Mouse (Mus musculus): ENCODE data around the gene Lrrk1. TPM values are rescaled to one million over a fixed set of nuclear protein-coding genes. Genes with fewer than 3 reads are reported as not detected.

The Lrrk1 gene
- polyA plus RNA-seq, 1 experiment from 2014 or later: 1.0 TPM

DNA sequence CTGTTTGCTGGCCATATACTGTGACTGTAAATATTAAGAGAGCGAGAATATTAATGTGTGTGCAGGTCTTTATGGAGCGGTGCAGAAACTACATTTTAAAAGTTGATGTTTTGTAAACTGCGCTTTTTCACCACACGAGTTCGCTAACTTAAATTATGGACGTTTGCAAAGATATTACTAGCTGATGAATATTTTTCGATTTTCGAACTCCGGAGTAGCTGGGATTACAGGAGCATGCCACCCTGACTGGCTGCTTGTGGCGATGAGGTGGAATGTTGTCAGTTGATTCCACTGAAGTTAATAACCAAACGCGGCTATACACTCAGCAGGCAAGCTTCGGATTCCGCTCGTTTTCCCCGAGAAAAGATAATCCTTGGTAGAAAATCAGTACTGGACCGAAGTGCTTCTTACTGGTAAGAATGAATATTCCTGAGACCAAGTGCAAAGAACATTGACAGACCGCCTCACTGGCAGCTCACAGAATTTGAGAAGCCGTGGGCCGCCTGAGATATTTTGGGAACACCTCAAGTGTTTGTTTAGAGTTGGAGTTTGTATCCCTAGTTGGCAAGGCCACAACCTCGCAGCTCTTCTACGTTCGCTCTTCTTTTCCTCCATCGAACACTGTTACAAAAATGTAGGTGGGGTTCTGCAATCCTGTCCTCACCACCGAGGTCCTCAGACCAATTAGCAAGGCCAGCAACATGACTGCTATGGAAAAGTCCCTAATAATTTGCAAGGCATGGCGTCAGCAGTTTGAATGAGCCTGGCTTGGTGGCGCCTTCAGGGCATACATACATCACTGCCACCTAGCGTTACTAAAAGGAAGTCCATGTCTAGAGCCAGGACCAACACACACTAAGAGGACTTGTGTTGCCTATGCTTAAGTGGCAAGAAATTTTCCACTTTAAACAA lies 727 bp upstream of the Lrrk1 start:
- H3K27me3 ChIP-seq (ENCODE audit: control insufficient read depth, insufficient read depth, low read length): peaks cover 6% of the 10 kb centered on the region
- peak; percentile 86; the same call in 1 of the 2 replicates for ATAC-seq (ENCODE audit: low read depth)
- WGBS: 16% methylated on average over 28 of the region's 28 CpGs

GRCm38 (mm10) chr7:66387419-66387812 lies 734 bp downstream of the Lrrk1 start:
- Histone ChIP-seq H3K4me1 (ENCODE audit: control insufficient read depth, insufficient read depth, low read length) (0 out of 2 replicates have a peak, but pooled peaks cover 8% of the 10 kb centered on the region), H3K9ac (replicated peaks; ENCODE audit: low read depth, low read length) (peak overlapping the region; percentile 56; the same call in 1 of the 2 replicates), H3K27ac (ENCODE audit: low read depth, low read length) (no peak overlapping the region), H3K4me3 (ENCODE audit: low read depth, low read length) (peak overlapping the region; percentile 42), H3K9me3 (ENCODE audit: control insufficient read depth, low read length) (no peaks in the 10 kb centered on the region), H3K4me2 (ENCODE audit: low read depth, low read length) (peak overlapping the region; percentile 96), H3K27me3 (ENCODE audit: control insufficient read depth, insufficient read depth, low read length) (peaks cover 6% of the 10 kb centered on the region), H3K36me3 (ENCODE audit: control insufficient read depth, insufficient read depth, low read length) (no peaks in the 10 kb centered on the region)
- ATAC-seq (ENCODE audit: low read depth): peak; percentile 37; the same call in 1 of the 2 replicates
- 0% methylated on average over 13 of the region's 13 CpGs for WGBS

More for the DNA sequence above, 727 bp upstream of the Lrrk1 start:
- H3K4me2 ChIP-seq (ENCODE audit: low read depth, low read length): peak overlapping the region; percentile 96
- H3K9me3 ChIP-seq (ENCODE audit: control insufficient read depth, low read length): no peaks in the 10 kb centered on the region
- H3K4me1 ChIP-seq (ENCODE audit: control insufficient read depth, insufficient read depth, low read length): 0 out of 2 replicates have a peak, but pooled peaks cover 8% of the 10 kb centered on the region
- H3K36me3 ChIP-seq (ENCODE audit: control insufficient read depth, insufficient read depth, low read length): no peaks in the 10 kb centered on the region
- H3K9ac ChIP-seq (replicated peaks; ENCODE audit: low read depth, low read length): peak overlapping the region; percentile 56
- H3K27ac ChIP-seq (ENCODE audit: low read depth, low read length): no peak overlapping the region
- H3K4me3 ChIP-seq (ENCODE audit: low read depth, low read length): peak overlapping the region; percentile 42

- no peak overlapping the region for H3K4me2 ChIP-seq (ENCODE audit: low read depth, low read length)
- no peak for ATAC-seq (ENCODE audit: low read depth)
- H3K9me3 ChIP-seq (ENCODE audit: control insufficient read depth, low read length): no peaks in the 10 kb centered on the region
- no peak overlapping the region for H3K27ac ChIP-seq (ENCODE audit: low read depth, low read length)
- H3K4me1 ChIP-seq (ENCODE audit: control insufficient read depth, insufficient read depth, low read length): 0 out of 2 replicates have a peak, but pooled peaks cover 8% of the 10 kb centered on the region
- no peak overlapping the region for H3K9ac ChIP-seq (replicated peaks; ENCODE audit: low read depth, low read length)
- H3K27me3 ChIP-seq (ENCODE audit: control insufficient read depth, insufficient read depth, low read length): peaks cover 6% of the 10 kb centered on the region
- 96% methylated on average over 6 of the region's 6 CpGs for WGBS
- no peaks in the 10 kb centered on the region for H3K36me3 ChIP-seq (ENCODE audit: control insufficient read depth, insufficient read depth, low read length)
- no peak overlapping the region for H3K4me3 ChIP-seq (ENCODE audit: low read depth, low read length)
These were observed 1.7 kb downstream of the Lrrk1 start for GRCm38 (mm10) chr7:66386411-66386810.

DNA sequence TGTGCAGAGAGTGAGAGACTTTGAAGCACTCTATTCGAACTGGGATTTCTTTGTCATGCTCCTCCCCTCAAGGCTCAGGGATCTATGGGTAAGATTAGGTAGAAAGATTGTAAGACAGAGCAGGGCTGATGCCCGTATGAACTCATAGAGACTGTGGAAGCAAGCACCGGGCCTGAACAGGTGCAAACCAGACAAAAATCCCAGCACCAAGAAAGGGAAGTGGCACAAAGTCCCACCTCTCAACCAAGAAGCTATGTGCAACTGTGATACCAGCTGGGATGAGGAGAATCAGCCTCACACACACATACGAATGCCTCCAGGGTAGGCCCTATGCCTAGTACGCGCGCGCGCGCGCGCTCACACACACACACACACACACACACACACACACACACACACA lies 2.3 kb downstream of the Lrrk1 start:
- H3K4me1 ChIP-seq (ENCODE audit: control insufficient read depth, insufficient read depth, low read length): 0 out of 2 replicates have a peak, but pooled peaks cover 8% of the 10 kb centered on the region
- no peaks in the 10 kb centered on the region for H3K36me3 ChIP-seq (ENCODE audit: control insufficient read depth, insufficient read depth, low read length)
- no peak overlapping the region for H3K9ac ChIP-seq (replicated peaks; ENCODE audit: low read depth, low read length)
- peaks cover 6% of the 10 kb centered on the region for H3K27me3 ChIP-seq (ENCODE audit: control insufficient read depth, insufficient read depth, low read length)
- 95% methylated on average over 12 of the region's 12 CpGs for WGBS
- H3K4me2 ChIP-seq (ENCODE audit: low read depth, low read length): no peak overlapping the region
- H3K4me3 ChIP-seq (ENCODE audit: low read depth, low read length): no peak overlapping the region
- no peak for ATAC-seq (ENCODE audit: low read depth)
- H3K9me3 ChIP-seq (ENCODE audit: control insufficient read depth, low read length): no peaks in the 10 kb centered on the region
- no peak overlapping the region for H3K27ac ChIP-seq (ENCODE audit: low read depth, low read length)

DNA sequence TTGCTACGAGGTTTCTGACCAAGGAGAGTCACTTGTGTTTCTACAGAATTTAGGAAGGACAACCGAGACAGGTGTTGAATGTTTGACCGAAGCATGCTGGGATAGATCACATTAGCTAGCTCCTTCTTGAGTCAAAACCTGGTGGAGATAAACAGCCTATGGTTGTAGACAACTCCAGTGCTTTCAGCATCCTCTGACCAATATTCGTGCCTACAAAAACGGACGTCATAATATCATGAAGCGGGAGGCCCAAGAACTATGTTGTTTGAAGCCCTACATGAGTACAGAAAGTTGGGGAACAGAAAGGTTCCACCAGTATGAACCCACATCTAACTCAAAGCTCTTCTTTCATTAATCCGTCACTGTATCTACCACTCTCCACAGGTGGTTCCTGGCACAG lies 3.3 kb downstream of the Lrrk1 start:
- 95% methylated on average over 8 of the region's 8 CpGs for WGBS
- no peak for ATAC-seq (ENCODE audit: low read depth)

DNA sequence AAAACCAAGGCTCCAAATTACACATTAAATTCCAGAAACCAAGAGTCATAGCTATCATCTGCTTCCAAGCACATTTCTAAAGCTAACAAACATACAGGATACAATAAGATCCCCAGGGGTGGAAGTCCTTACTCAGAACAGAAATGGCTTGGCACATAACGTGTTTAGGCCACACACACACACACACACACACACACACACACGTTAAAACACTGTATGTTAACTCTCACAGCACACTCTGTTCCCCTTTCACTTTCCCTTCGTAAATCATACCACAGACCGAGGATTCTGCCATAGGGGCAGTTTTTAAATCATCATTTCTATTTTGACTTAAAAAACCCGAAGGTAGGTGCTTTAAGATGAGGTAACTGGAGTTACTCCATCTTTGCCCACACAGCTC lies 3.9 kb downstream of the Lrrk1 start:
- Histone ChIP-seq H3K27me3 (ENCODE audit: control insufficient read depth, insufficient read depth, low read length) (peaks cover 6% of the 10 kb centered on the region), H3K4me1 (ENCODE audit: control insufficient read depth, insufficient read depth, low read length) (0 out of 2 replicates have a peak, but pooled peaks cover 8% of the 10 kb centered on the region), H3K36me3 (ENCODE audit: control insufficient read depth, insufficient read depth, low read length) (no peaks in the 10 kb centered on the region), H3K9ac (replicated peaks; ENCODE audit: low read depth, low read length) (no peak overlapping the region), H3K9me3 (ENCODE audit: control insufficient read depth, low read length) (no peaks in the 10 kb centered on the region), H3K27ac (ENCODE audit: low read depth, low read length) (no peak overlapping the region), H3K4me3 (ENCODE audit: low read depth, low read length) (no peak overlapping the region), H3K4me2 (ENCODE audit: low read depth, low read length) (no peak overlapping the region)
- no peak for ATAC-seq (ENCODE audit: low read depth)
- 77% methylated on average over 5 of the region's 5 CpGs for WGBS

More for the DNA sequence above, 3.3 kb downstream of the Lrrk1 start:
- Histone ChIP-seq H3K27me3 (ENCODE audit: control insufficient read depth, insufficient read depth, low read length) (peaks cover 6% of the 10 kb centered on the region), H3K4me3 (ENCODE audit: low read depth, low read length) (no peak overlapping the region), H3K4me1 (ENCODE audit: control insufficient read depth, insufficient read depth, low read length) (0 out of 2 replicates have a peak, but pooled peaks cover 8% of the 10 kb centered on the region), H3K9me3 (ENCODE audit: control insufficient read depth, low read length) (no peaks in the 10 kb centered on the region), H3K27ac (ENCODE audit: low read depth, low read length) (no peak overlapping the region), H3K9ac (replicated peaks; ENCODE audit: low read depth, low read length) (no peak overlapping the region), H3K36me3 (ENCODE audit: control insufficient read depth, insufficient read depth, low read length) (no peaks in the 10 kb centered on the region), H3K4me2 (ENCODE audit: low read depth, low read length) (no peak overlapping the region)

- Histone ChIP-seq H3K27ac (ENCODE audit: low read depth, low read length) (no peak overlapping the region), H3K4me3 (ENCODE audit: low read depth, low read length) (no peak overlapping the region), H3K27me3 (ENCODE audit: control insufficient read depth, insufficient read depth, low read length) (no peaks in the 10 kb centered on the region), H3K4me2 (ENCODE audit: low read depth, low read length) (no peak overlapping the region), H3K4me1 (ENCODE audit: control insufficient read depth, insufficient read depth, low read length) (no peaks in the 10 kb centered on the region), H3K36me3 (ENCODE audit: control insufficient read depth, insufficient read depth, low read length) (no peaks in the 10 kb centered on the region), H3K9me3 (ENCODE audit: control insufficient read depth, low read length) (no peaks in the 10 kb centered on the region), H3K9ac (replicated peaks; ENCODE audit: low read depth, low read length) (no peak overlapping the region)
- 85% methylated on average over 10 of the region's 10 CpGs for WGBS
- no peak for ATAC-seq (ENCODE audit: low read depth)
These were observed 11.6 kb downstream of the Lrrk1 start for GRCm38 (mm10) chr7:66376560-66376959.

- 86% methylated on average over 4 of the region's 4 CpGs for WGBS
- Histone ChIP-seq H3K4me3 (ENCODE audit: low read depth, low read length) (no peak overlapping the region), H3K36me3 (ENCODE audit: control insufficient read depth, insufficient read depth, low read length) (no peaks in the 10 kb centered on the region), H3K9me3 (ENCODE audit: control insufficient read depth, low read length) (no peaks in the 10 kb centered on the region), H3K27ac (ENCODE audit: low read depth, low read length) (no peak overlapping the region), H3K27me3 (ENCODE audit: control insufficient read depth, insufficient read depth, low read length) (no peaks in the 10 kb centered on the region), H3K9ac (replicated peaks; ENCODE audit: low read depth, low read length) (no peak overlapping the region), H3K4me2 (ENCODE audit: low read depth, low read length) (no peak overlapping the region), H3K4me1 (ENCODE audit: control insufficient read depth, insufficient read depth, low read length) (no peaks in the 10 kb centered on the region)
- ATAC-seq (ENCODE audit: low read depth): no peak
These were observed 12.4 kb downstream of the Lrrk1 start for GRCm38 (mm10) chr7:66375736-66376135.

DNA sequence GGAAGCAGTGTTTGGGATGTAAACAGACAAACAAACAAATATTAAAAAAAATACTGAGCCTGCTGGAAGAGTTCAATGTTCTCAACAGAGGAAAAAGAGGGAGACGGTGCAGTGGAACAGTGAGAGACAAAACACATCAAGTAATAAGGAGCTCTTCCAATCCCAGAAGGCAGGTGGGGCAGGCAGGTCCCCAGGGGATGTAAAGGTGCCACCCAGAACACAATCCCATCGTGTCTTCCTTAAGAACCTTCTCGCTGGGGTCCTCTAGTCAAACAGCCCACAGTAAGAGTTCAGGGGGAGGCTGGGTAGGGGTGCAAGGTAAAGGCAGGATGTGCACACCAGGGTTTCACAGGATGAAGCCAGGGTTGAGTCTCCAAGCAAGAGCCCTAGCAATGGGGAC lies 14.8 kb downstream of the Lrrk1 start:
- no peaks in the 10 kb centered on the region for H3K9me3 ChIP-seq (ENCODE audit: control insufficient read depth, low read length)
- no peaks in the 10 kb centered on the region for H3K36me3 ChIP-seq (ENCODE audit: control insufficient read depth, insufficient read depth, low read length)
- H3K27me3 ChIP-seq (ENCODE audit: control insufficient read depth, insufficient read depth, low read length): no peaks in the 10 kb centered on the region
- H3K4me1 ChIP-seq (ENCODE audit: control insufficient read depth, insufficient read depth, low read length): no peaks in the 10 kb centered on the region
- 86% methylated on average over 3 of the region's 3 CpGs for WGBS
- no peak overlapping the region for H3K9ac ChIP-seq (replicated peaks; ENCODE audit: low read depth, low read length)
- H3K27ac ChIP-seq (ENCODE audit: low read depth, low read length): no peak overlapping the region
- no peak overlapping the region for H3K4me3 ChIP-seq (ENCODE audit: low read depth, low read length)
- no peak for ATAC-seq (ENCODE audit: low read depth)
- H3K4me2 ChIP-seq (ENCODE audit: low read depth, low read length): no peak overlapping the region
